Mouse (Mus musculus) neural tube, embryonic 11.5 days (tissue): ENCODE measurements around the gene Actn2. TPM values are rescaled to one million over a fixed set of nuclear protein-coding genes. Genes with fewer than 3 reads are reported as not detected.

ENCODE experiments used
- ATAC-seq: fragments of 200-750 bp; cut with Nextera tagmentation; 2 replicates; pipeline ENCODE4 v1.8.0; 2017; ENCODE audit warnings: moderate number of reproducible peaks, mild to moderate bottlenecking, moderate TSS enrichment, moderate library complexity; ENCODE audit not compliant: insufficient read depth, low FRiP score, low TSS enrichment
- DNase-seq: peaks from one replicate; pipeline ENCODE4 v3.0.0-alpha.2; 2015; ENCODE audit warnings: low spot score
- H3K27ac ChIP-seq: fragments of 300-500 bp; sonication (generic); 2 replicates; pipeline ENCODE4 v1.5.1; 2014; ENCODE audit warnings: low read depth, mild to moderate bottlenecking, low read length
- H3K27me3 ChIP-seq: fragments of 300-500 bp; sonication (generic); 2 replicates; pipeline ENCODE4 v1.6.1; 2014; ENCODE audit warnings: mild to moderate bottlenecking, low read length, mixed read lengths; ENCODE audit not compliant: control insufficient read depth, insufficient read depth
- H3K36me3 ChIP-seq: fragments of 300-500 bp; sonication (generic); 2 replicates; pipeline ENCODE4 v1.6.1; 2014; ENCODE audit warnings: mild to moderate bottlenecking, low read length, moderate library complexity, mixed read lengths; ENCODE audit not compliant: control insufficient read depth, insufficient read depth
- H3K4me1 ChIP-seq: fragments of 300-500 bp; sonication (generic); 2 replicates; pipeline ENCODE4 v1.6.1; 2014; ENCODE audit warnings: low read length, mixed read lengths; ENCODE audit not compliant: control insufficient read depth, insufficient read depth
- H3K4me2 ChIP-seq: fragments of 300-500 bp; sonication (generic); 2 replicates; pipeline ENCODE4 v1.6.1; 2014; ENCODE audit warnings: low read depth, mild to moderate bottlenecking, moderate library complexity
- H3K4me3 ChIP-seq: fragments of 300-500 bp; sonication (generic); 2 replicates; pipeline ENCODE4 v1.5.1; 2014; ENCODE audit warnings: low read depth, low read length
- H3K9ac ChIP-seq: fragments of 300-500 bp; sonication (generic); 2 replicates; pipeline ENCODE4 v1.6.1; 2014; ENCODE audit warnings: mild to moderate bottlenecking, low read length
- H3K9me3 ChIP-seq: fragments of 300-500 bp; sonication (generic); 2 replicates; pipeline ENCODE4 v1.6.1; 2016; ENCODE audit warnings: low read length; ENCODE audit not compliant: control insufficient read depth
- WGBS: fragments of 180-500 bp; shearing (Covaris S2); extraction: QIAGEN DNeasy Blood & Tissue Kit; methylation state at CpG from one replicate; pipeline ENCODE4 v1.1.7; 2014; 5-methylcytosine and 5-hydroxymethylcytosine counted together
- polyA plus RNA-seq: library from polyadenylated mRNA; unstranded; fragments of >200 nt; fragmentation: Nextera tagmentation; extraction: Ambion mirVana; gene quantifications from 2 replicates; pipeline ENCODE4 v1.2.1, GENCODE M21; 2014

Gene Actn2
- polyA plus RNA-seq, 1 experiment from 2014 or later: 31.9 TPM

DNA sequence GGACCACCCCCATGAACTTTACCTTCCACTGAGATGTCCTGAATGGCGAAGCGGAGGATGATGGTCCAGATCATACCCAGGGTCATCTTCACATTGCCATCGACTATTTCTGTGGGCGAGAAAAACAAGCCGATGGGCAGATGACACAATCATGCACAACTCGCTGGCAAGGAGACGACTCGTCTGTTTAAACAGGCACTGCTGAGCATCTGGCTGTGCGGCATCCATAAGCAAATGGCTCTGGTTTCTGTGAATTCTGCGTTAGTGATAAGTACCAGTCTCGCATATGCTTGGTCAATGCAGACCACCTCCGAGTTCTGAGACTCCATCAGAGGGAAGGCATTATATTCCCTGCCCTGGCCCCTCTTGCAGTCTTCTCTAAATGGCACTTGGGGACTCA lies 31.7 kb downstream of the Actn2 start:
- 92% methylated on average over 12 of the region's 12 CpGs for WGBS
- Histone ChIP-seq H3K4me1 (no peaks in the 10 kb centered on the region), H3K9me3 (no peaks in the 10 kb centered on the region), H3K27ac (no peak overlapping the region), H3K4me3 (no peak overlapping the region), H3K4me2 (no peak overlapping the region), H3K27me3 (no peaks in the 10 kb centered on the region), H3K36me3 (no peaks in the 10 kb centered on the region), H3K9ac (no peak overlapping the region)
- ATAC-seq (no peak), DNase-seq (no peak)

DNA sequence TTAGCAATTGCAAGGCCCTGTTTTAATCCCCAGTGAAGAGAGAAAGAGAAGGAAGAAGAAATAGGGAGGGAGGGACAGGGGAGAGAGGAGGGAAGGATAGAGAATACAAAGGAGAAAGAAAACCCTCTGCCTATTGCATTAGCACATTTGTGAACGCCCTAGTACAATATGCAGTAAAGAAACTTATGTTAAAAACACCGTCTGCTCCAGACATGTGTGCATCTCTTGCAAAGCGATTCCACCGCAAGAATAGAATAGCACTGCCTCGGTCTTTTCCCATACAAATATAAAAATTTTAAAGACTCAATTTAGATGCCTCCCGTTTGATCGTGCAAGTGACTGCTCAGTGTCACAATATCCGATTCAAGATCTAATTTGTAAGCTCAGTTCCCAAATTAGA lies 32.1 kb downstream of the Actn2 start:
- 88% methylated on average over 8 of the region's 8 CpGs for WGBS
- DNase-seq (no peak), ATAC-seq (no peak)
- H3K9me3 ChIP-seq: no peaks in the 10 kb centered on the region
- no peak overlapping the region for H3K27ac ChIP-seq
- no peak overlapping the region for H3K9ac ChIP-seq
- H3K4me1 ChIP-seq: no peaks in the 10 kb centered on the region
- H3K27me3 ChIP-seq: no peaks in the 10 kb centered on the region
- no peaks in the 10 kb centered on the region for H3K36me3 ChIP-seq
- no peak overlapping the region for H3K4me2 ChIP-seq
- H3K4me3 ChIP-seq: no peak overlapping the region

DNA sequence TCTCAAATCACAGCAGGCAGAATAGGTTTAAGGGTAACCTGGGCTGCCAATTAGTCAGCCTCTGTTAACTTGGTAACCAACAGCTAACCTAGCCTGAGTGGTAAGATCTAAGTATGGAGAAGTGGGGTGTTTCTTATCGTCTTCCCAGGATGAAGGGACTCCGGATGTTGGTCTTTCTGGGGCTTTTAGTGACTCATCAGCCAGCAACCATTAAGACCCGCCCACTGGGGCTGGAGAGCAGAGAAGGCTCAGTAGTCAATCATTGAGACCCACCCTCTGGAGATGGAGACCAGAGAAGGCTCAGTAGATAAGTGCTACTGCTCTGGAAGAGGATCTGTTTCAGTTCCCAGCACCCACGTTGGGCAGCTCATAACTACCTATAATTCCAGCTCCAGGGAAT lies 33.3 kb downstream of the Actn2 start:
- no peaks in the 10 kb centered on the region for H3K36me3 ChIP-seq
- no peak for ATAC-seq
- no peak overlapping the region for H3K9ac ChIP-seq
- H3K27me3 ChIP-seq: no peaks in the 10 kb centered on the region
- no peaks in the 10 kb centered on the region for H3K4me1 ChIP-seq
- no peak overlapping the region for H3K4me3 ChIP-seq
- no peaks in the 10 kb centered on the region for H3K9me3 ChIP-seq
- DNase-seq: no peak
- no peak overlapping the region for H3K4me2 ChIP-seq
- no peak overlapping the region for H3K27ac ChIP-seq
- 80% methylated on average over 4 of the region's 4 CpGs for WGBS

DNA sequence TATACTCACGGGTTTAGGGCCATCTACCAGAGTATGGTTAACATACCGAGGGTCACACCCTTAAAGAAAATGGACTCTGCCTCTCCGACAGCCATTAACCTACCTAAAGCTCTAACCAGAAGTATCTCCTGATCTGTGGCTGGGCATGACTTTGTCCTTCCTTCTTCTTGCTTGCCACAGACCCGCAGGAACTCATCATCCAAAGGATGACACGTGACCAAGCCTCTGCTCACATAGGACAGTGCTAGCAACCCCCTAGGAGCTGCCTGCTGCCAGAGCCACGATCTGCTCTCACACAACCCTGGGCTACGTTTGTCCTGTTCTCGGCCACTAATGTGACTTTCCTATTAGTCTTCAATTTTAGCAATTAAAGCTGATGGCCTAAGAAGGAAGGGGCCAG lies 35.0 kb downstream of the Actn2 start:
- ATAC-seq: no peak
- WGBS: 90% methylated on average over 8 of the region's 8 CpGs

DNA sequence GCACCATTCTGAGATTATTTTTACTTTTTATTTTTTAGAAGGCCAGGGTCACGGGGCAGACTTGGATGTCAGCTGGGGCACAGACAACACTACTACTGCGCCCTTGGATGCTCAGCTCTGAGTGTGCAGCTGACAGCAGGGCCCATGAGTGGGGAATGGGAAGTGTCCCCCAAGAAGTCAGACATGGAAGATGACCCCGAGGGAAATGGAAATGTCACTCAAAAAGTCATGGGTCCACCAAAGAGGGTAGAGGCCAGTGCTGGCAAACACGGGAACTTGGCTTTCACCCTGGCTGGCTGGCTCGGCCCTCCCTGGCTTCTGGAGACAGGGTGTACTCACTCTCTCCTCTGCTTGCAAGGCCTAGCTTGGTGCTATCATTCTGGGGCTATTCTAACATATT lies 35.6 kb downstream of the Actn2 start:
- Histone ChIP-seq H3K27me3 (no peaks in the 10 kb centered on the region), H3K9ac (no peak overlapping the region), H3K9me3 (no peaks in the 10 kb centered on the region), H3K4me1 (no peaks in the 10 kb centered on the region), H3K27ac (no peak overlapping the region), H3K4me2 (no peak overlapping the region), H3K4me3 (no peak overlapping the region), H3K36me3 (no peaks in the 10 kb centered on the region)
- ATAC-seq (no peak), DNase-seq (no peak)
- WGBS: 84% methylated on average over 5 of the region's 5 CpGs

More for the DNA sequence above, 35.0 kb downstream of the Actn2 start:
- Histone ChIP-seq H3K4me2 (no peak overlapping the region), H3K27me3 (no peaks in the 10 kb centered on the region), H3K4me1 (no peaks in the 10 kb centered on the region), H3K36me3 (no peaks in the 10 kb centered on the region), H3K4me3 (no peak overlapping the region), H3K27ac (no peak overlapping the region), H3K9me3 (no peaks in the 10 kb centered on the region), H3K9ac (no peak overlapping the region)
- DNase-seq: no peak

DNA sequence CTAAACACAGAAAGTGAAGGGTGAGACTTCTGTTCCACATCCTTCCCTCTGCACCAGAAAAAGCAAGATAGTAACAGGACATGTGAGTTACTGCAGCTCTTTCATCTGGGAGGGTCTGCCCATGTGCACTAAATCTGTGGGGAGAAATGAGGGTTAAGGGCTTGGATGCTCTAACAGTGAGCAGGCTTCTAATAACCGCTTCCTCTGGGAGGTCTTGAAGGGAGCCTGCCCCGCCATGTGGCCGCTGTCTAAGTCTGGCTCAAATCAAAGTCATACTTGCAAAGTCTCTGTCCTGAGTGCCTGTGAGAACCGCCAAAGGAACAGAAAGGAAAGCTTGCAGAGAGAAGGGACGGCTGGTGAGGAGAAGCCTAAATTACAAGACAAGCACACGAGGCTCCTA lies 42.8 kb downstream of the Actn2 start:
- H3K27ac ChIP-seq: no peak overlapping the region
- no peak overlapping the region for H3K9ac ChIP-seq
- no peaks in the 10 kb centered on the region for H3K9me3 ChIP-seq
- no peaks in the 10 kb centered on the region for H3K27me3 ChIP-seq
- no peaks in the 10 kb centered on the region for H3K4me1 ChIP-seq
- H3K4me3 ChIP-seq: no peak overlapping the region
- no peak for DNase-seq
- no peak for ATAC-seq
- no peaks in the 10 kb centered on the region for H3K36me3 ChIP-seq
- no peak overlapping the region for H3K4me2 ChIP-seq
- WGBS: 90% methylated on average over 6 of the region's 6 CpGs

DNA sequence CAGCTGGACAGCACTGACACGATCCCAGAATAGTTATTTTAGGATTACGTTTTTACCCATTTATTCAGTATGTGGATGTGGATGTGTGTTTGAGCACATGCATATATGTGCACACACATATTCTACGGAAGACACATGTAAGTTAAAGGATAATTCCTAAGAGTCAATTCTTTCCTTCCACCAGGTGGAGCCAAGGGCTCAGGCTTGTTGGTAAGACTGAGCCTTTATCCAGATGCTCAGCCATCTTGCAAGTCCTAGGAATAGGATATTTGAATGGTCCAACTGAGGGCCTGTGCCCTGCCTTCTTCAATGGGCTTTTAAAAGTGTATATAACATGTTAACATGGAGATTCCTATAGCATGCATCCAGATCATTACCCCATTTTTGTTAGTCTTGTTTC lies 43.9 kb downstream of the Actn2 start:
- Histone ChIP-seq H3K4me2 (no peak overlapping the region), H3K9ac (no peak overlapping the region), H3K4me1 (no peaks in the 10 kb centered on the region), H3K36me3 (no peaks in the 10 kb centered on the region), H3K9me3 (no peaks in the 10 kb centered on the region), H3K27ac (no peak overlapping the region), H3K27me3 (no peaks in the 10 kb centered on the region), H3K4me3 (no peak overlapping the region)
- no peak for ATAC-seq
- WGBS: 93% methylated on average over 3 of the region's 3 CpGs
- DNase-seq: no peak

DNA sequence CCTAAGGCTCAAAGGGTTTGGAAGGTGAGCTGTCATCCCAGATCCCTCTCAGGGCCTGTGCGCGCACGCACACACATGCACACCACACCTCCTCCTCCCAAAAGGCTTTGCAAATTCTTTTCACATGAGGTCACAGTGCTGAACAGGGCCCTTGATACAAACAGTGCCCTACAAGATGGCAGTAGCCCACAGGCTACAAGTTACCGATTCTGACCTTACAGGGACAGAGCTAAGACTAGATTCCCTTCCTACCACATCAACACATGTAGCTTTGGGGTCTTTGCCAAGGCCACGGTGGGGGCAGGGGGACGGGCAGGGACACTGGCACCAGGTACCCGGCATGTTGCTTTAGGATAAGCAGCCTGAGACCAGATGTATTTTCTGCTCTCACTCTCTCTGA lies 46.8 kb downstream of the Actn2 start:
- Histone ChIP-seq H3K4me3 (no peak overlapping the region), H3K27me3 (no peaks in the 10 kb centered on the region), H3K9me3 (no peaks in the 10 kb centered on the region), H3K4me2 (no peak overlapping the region), H3K27ac (no peak overlapping the region), H3K9ac (no peak overlapping the region), H3K36me3 (no peaks in the 10 kb centered on the region), H3K4me1 (no peaks in the 10 kb centered on the region)
- ATAC-seq (no peak), DNase-seq (no peak)
- WGBS: 87% methylated on average over 7 of the region's 7 CpGs

DNA sequence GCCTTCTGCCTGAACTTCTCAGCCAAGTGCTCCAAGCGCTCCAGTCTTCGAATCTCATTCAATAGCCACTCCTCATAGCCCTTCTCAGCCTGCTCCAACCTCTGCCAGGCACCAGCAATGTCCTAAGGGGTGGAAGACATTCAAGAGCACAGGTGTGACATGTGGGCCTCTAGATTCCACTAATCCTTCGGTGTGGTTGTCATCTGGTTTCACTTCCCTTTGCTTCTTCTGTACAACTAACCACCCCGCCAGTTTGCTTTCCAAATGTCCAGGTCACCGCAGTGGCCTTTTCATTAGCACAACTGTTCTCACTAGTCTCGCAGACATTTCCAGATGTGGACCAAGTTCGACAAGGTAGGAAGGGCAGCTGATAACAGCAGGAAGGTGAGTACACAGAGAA lies 49.9 kb downstream of the Actn2 start:
- Histone ChIP-seq H3K36me3 (no peaks in the 10 kb centered on the region), H3K4me1 (no peaks in the 10 kb centered on the region), H3K9ac (no peak overlapping the region), H3K4me2 (no peak overlapping the region), H3K27ac (no peak overlapping the region), H3K4me3 (no peak overlapping the region), H3K9me3 (no peaks in the 10 kb centered on the region), H3K27me3 (no peaks in the 10 kb centered on the region)
- 90% methylated on average over 7 of the region's 7 CpGs for whole genome bisulfite sequencing
- ATAC-seq (no peak), DNase-seq (no peak)
